Mouse (Mus musculus): ENCODE measurements around the gene Prkacb.

DNA sequence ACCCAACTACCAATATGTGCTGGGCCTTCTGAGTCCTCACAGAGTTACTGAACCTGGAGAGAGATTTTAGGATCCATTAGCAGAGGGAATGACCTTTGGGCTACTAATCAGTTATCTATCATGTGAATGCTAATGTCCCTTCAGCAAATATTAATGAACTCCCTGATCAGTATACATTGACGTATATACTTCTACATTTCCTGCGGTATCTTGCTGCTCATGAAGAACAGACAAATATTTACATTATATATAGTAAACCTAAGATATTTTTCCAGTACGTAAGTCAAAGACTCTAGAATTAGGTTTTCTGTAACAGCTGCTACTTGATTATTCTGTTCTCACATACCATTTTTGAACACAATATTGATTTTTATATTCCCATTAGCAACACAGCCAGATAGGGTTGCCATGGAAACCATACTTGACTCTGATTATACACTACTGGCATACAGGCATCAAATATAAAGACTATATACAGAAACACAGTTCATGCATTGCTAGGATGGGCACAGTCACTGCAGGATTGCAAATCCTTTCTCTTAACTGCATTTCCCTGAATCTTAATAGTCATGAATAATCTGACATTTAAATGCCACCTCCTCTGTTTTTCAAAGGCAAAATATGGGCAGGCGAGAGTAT is 71.1 kb downstream of the Prkacb start:
- no peak for TF ChIP-seq CTCF (IDR thresholded peaks at IDR 0.05; ENCODE audit: low read depth)
- no peak for TF ChIP-seq EP300 (IDR thresholded peaks at IDR 0.05; ENCODE audit: low read depth)

Measured in liver, embryonic 14.5 days (tissue).